Mouse (Mus musculus) MEL (cell line): ENCODE results near the gene Fasn. TPM values are rescaled to one million over a fixed set of nuclear protein-coding genes. Genes with fewer than 3 reads are reported as not detected.

ENCODE experiments used
- DNase-seq: peaks from one replicate; pipeline ENCODE4 v3.0.0; 2011; ENCODE audit warnings: low read depth, low spot score
- H3K27ac ChIP-seq: 2 replicates; pipeline ENCODE4 v1.5.1; 2012; ENCODE audit warnings: low read depth, mild to moderate bottlenecking, control low read depth, low read length, moderate library complexity; ENCODE audit not compliant: control insufficient read depth
- H3K27me3 ChIP-seq, 2 experiments: fragments of 150-350 bp in 1 of 2; sonication (generic) in 1 of 2; 2 replicates each; pipeline ENCODE4 v1.6.1; 2012; ENCODE audit warnings: low read length in 2 of 2, mild to moderate bottlenecking in 2 of 2, improper control_type of control experiment in 1 of 2, moderate library complexity in 1 of 2; ENCODE audit not compliant: insufficient read depth in 2 of 2, control insufficient read depth in 1 of 2
- H3K36me3 ChIP-seq, 2 experiments: 2 replicates each; pipeline ENCODE4 v1.6.1; 2012 to 2014; ENCODE audit warnings: low read length in 2 of 2, improper control_type of control experiment in 1 of 2, inconsistent platforms in 1 of 2, mild to moderate bottlenecking in 1 of 2; ENCODE audit not compliant: insufficient read depth in 2 of 2, control insufficient read depth in 1 of 2
- H3K4me1 ChIP-seq, 2 experiments: fragments of 150-350 bp in 1 of 2; sonication (generic) in 1 of 2; 2 replicates each; pipeline ENCODE4 v1.6.1; 2012; ENCODE audit warnings: low read length in 2 of 2, improper control_type of control experiment in 1 of 2, mild to moderate bottlenecking in 1 of 2; ENCODE audit not compliant: insufficient read depth in 2 of 2, control insufficient read depth in 1 of 2
- H3K4me3 ChIP-seq, 2 experiments: fragments of 150-350 bp in 1 of 2; sonication (generic) in 1 of 2; 2 replicates each; pipeline ENCODE4 v1.5.1; 2012; ENCODE audit warnings: low read depth in 2 of 2, low read length in 2 of 2, mild to moderate bottlenecking in 2 of 2, moderate library complexity in 2 of 2, control low read depth in 1 of 2, improper control_type of control experiment in 1 of 2; ENCODE audit not compliant: control insufficient read depth in 1 of 2, insufficient read depth in 1 of 2
- H3K79me2 ChIP-seq: 2 replicates; pipeline ENCODE4 v1.6.1; 2012; ENCODE audit warnings: mild to moderate bottlenecking, low read length, moderate library complexity; ENCODE audit not compliant: control insufficient read depth, poor library complexity, insufficient read depth
- H3K9ac ChIP-seq: 2 replicates; pipeline ENCODE4 v1.6.1; 2012; ENCODE audit warnings: low read depth, mild to moderate bottlenecking, control low read depth, low read length, moderate library complexity; ENCODE audit not compliant: control insufficient read depth, poor library complexity, severe bottlenecking
- H3K9me3 ChIP-seq: fragments of 150-350 bp; sonication (generic); replicated peaks from 2 replicates; pipeline ENCODE4 v1.6.1; 2012; ENCODE audit warnings: mild to moderate bottlenecking, low read length, improper control_type of control experiment, moderate library complexity; ENCODE audit not compliant: insufficient read depth
- BHLHE40 ChIP-seq: IDR thresholded peaks from 2 replicates; pipeline ENCODE4 v1.6.1; 2012; ENCODE audit warnings: low read depth, mild to moderate bottlenecking, inconsistent platforms, low read length, improper control_type of control experiment, borderline replicate concordance
- CHD1 ChIP-seq: IDR thresholded peaks from 2 replicates; pipeline ENCODE4 v1.6.1; 2012; ENCODE audit warnings: low read depth, mild to moderate bottlenecking, inconsistent platforms, low read length, improper control_type of control experiment
- CHD2 ChIP-seq: IDR thresholded peaks from 2 replicates; pipeline ENCODE4 v1.6.1; 2011; ENCODE audit warnings: low read length, improper control_type of control experiment
- CTCF ChIP-seq, 3 experiments: IDR thresholded peaks in 2 of 3; conservative IDR thresholded peaks in 1 of 3; 2 replicates each; pipeline ENCODE4 v1.5.1; 2011 to 2012; ENCODE audit warnings: low read length in 3 of 3, low read depth in 2 of 3, mild to moderate bottlenecking in 2 of 3, improper control_type of control experiment in 1 of 3, inconsistent platforms in 1 of 3, mixed read lengths in 1 of 3, moderate library complexity in 1 of 3; ENCODE audit not compliant: control insufficient read depth in 1 of 3, insufficient read depth in 1 of 3, poor library complexity in 1 of 3, severe bottlenecking in 1 of 3
- E2F4 ChIP-seq: IDR thresholded peaks from 2 replicates; pipeline ENCODE4 v1.6.1; 2011; ENCODE audit warnings: low read depth, low read length, improper control_type of control experiment, borderline replicate concordance
- ELF1 ChIP-seq: IDR thresholded peaks from 2 replicates; pipeline ENCODE4 v1.6.1; 2014; ENCODE audit warnings: low read depth, mild to moderate bottlenecking, inconsistent platforms, low read length, improper control_type of control experiment, moderate library complexity
- EP300 ChIP-seq, 2 experiments: IDR thresholded peaks; 2 replicates each; pipeline ENCODE4 v1.6.1; 2011; ENCODE audit warnings: improper control_type of control experiment in 2 of 2, low read length in 2 of 2, low read depth in 1 of 2, mild to moderate bottlenecking in 1 of 2
- ETS1 ChIP-seq: IDR thresholded peaks from 2 replicates; pipeline ENCODE4 v1.6.1; 2012; ENCODE audit warnings: low read depth, mild to moderate bottlenecking, inconsistent platforms, low read length, improper control_type of control experiment, moderate library complexity
- GABPA ChIP-seq: IDR thresholded peaks from 2 replicates; pipeline ENCODE4 v1.6.1; 2012; ENCODE audit warnings: low read depth, mild to moderate bottlenecking, inconsistent platforms, low read length, improper control_type of control experiment, moderate library complexity
- GATA1 ChIP-seq: IDR thresholded peaks from 2 replicates; pipeline ENCODE4 v1.6.1; 2011; ENCODE audit warnings: low read depth, low read length, improper control_type of control experiment
- HCFC1 ChIP-seq: IDR thresholded peaks from 2 replicates; pipeline ENCODE4 v1.6.1; 2012; ENCODE audit warnings: low read depth, mild to moderate bottlenecking, inconsistent platforms, low read length, improper control_type of control experiment, moderate library complexity
- JUND ChIP-seq: IDR thresholded peaks from 2 replicates; pipeline ENCODE4 v1.6.1; 2011; ENCODE audit warnings: low read depth, mild to moderate bottlenecking, improper control_type of control experiment, low read length
- KAT2A ChIP-seq: conservative IDR thresholded peaks from 2 replicates; pipeline ENCODE4 v1.6.1; 2012; ENCODE audit warnings: low read depth, low read length, improper control_type of control experiment, inconsistent platforms
- MAFK ChIP-seq: IDR thresholded peaks from 2 replicates; pipeline ENCODE4 v1.6.1; 2011; ENCODE audit warnings: low read depth, mild to moderate bottlenecking, low read length, improper control_type of control experiment, borderline replicate concordance
- MAX ChIP-seq: IDR thresholded peaks from 2 replicates; pipeline ENCODE4 v1.6.1; 2011; ENCODE audit warnings: low read length, improper control_type of control experiment
- MAZ ChIP-seq: IDR thresholded peaks from 2 replicates; pipeline ENCODE4 v1.6.1; 2012; ENCODE audit warnings: low read depth, mild to moderate bottlenecking, inconsistent platforms, low read length, improper control_type of control experiment
- MEF2A ChIP-seq: IDR thresholded peaks from 2 replicates; pipeline ENCODE4 v1.6.1; 2014; ENCODE audit warnings: low read depth, mild to moderate bottlenecking, inconsistent platforms, low read length, improper control_type of control experiment; ENCODE audit not compliant: poor library complexity, insufficient replicate concordance, severe bottlenecking; ENCODE audit errors: extremely low read depth
- MXI1 ChIP-seq: IDR thresholded peaks from 2 replicates; pipeline ENCODE4 v1.6.1; 2011; ENCODE audit warnings: mild to moderate bottlenecking, low read depth, low read length, improper control_type of control experiment
- MYB ChIP-seq: IDR thresholded peaks from 2 replicates; pipeline ENCODE4 v1.6.1; 2011; ENCODE audit warnings: mild to moderate bottlenecking, low read depth, low read length, improper control_type of control experiment
- MYC ChIP-seq: IDR thresholded peaks from 2 replicates; pipeline ENCODE4 v1.6.1; 2011; ENCODE audit warnings: low read depth, mild to moderate bottlenecking, low read length, improper control_type of control experiment, moderate library complexity
- NELFE ChIP-seq: IDR thresholded peaks from 2 replicates; pipeline ENCODE4 v1.6.1; 2011; ENCODE audit warnings: low read depth, low read length, improper control_type of control experiment
- NRF1 ChIP-seq: IDR thresholded peaks from 2 replicates; pipeline ENCODE4 v1.6.1; 2014; ENCODE audit warnings: low read depth, mild to moderate bottlenecking, inconsistent platforms, low read length, improper control_type of control experiment, moderate library complexity; ENCODE audit not compliant: poor library complexity, insufficient read depth, severe bottlenecking
- POLR2A ChIP-seq, 2 experiments: IDR thresholded peaks; 2 replicates each; pipeline ENCODE4 v1.6.1; 2011 to 2012; ENCODE audit warnings: low read length in 2 of 2, mild to moderate bottlenecking in 2 of 2, control low read depth in 1 of 2, improper control_type of control experiment in 1 of 2, low read depth in 1 of 2, moderate library complexity in 1 of 2; ENCODE audit not compliant: control insufficient read depth in 1 of 2, insufficient read depth in 1 of 2, poor library complexity in 1 of 2
- POLR2AphosphoS5 ChIP-seq: IDR thresholded peaks from 2 replicates; pipeline ENCODE4 v1.6.1; 2012; ENCODE audit warnings: low read depth, borderline replicate concordance, mild to moderate bottlenecking, inconsistent platforms, low read length, moderate library complexity, mixed read lengths
- RAD21 ChIP-seq: IDR thresholded peaks from 2 replicates; pipeline ENCODE4 v1.6.1; 2011; ENCODE audit warnings: mild to moderate bottlenecking, low read depth, low read length, improper control_type of control experiment
- RCOR1 ChIP-seq: IDR thresholded peaks from 2 replicates; pipeline ENCODE4 v1.6.1; 2012; ENCODE audit warnings: low read depth, mild to moderate bottlenecking, inconsistent platforms, low read length, improper control_type of control experiment
- SIN3A ChIP-seq: IDR thresholded peaks from 2 replicates; pipeline ENCODE4 v1.6.1; 2012; ENCODE audit warnings: low read length, improper control_type of control experiment, inconsistent platforms
- TAL1 ChIP-seq: IDR thresholded peaks from 2 replicates; pipeline ENCODE4 v1.6.1; 2012; ENCODE audit warnings: mild to moderate bottlenecking, inconsistent platforms, low read length, moderate library complexity, mixed read lengths
- TBP ChIP-seq: IDR thresholded peaks from 2 replicates; pipeline ENCODE4 v1.8.0; 2011; ENCODE audit warnings: low read depth, low read length, improper control_type of control experiment
- TCF12 ChIP-seq: IDR thresholded peaks from 2 replicates; pipeline ENCODE4 v1.6.1; 2014; ENCODE audit warnings: low read depth, mild to moderate bottlenecking, inconsistent platforms, low read length, improper control_type of control experiment, moderate library complexity
- USF1 ChIP-seq: IDR thresholded peaks from 2 replicates; pipeline ENCODE4 v1.6.1; 2014; ENCODE audit warnings: low read depth, mild to moderate bottlenecking, inconsistent platforms, low read length, improper control_type of control experiment, moderate library complexity
- USF2 ChIP-seq, 2 experiments: IDR thresholded peaks; 2 replicates each; pipeline ENCODE4 v1.6.1; 2011 to 2012; ENCODE audit warnings: improper control_type of control experiment in 2 of 2, low read length in 2 of 2, borderline replicate concordance in 1 of 2, inconsistent platforms in 1 of 2, low read depth in 1 of 2, mild to moderate bottlenecking in 1 of 2; ENCODE audit not compliant: insufficient read depth in 1 of 2
- ZKSCAN1 ChIP-seq: IDR thresholded peaks from 2 replicates; pipeline ENCODE4 v1.6.1; 2012; ENCODE audit warnings: low read depth, mild to moderate bottlenecking, inconsistent platforms, low read length, improper control_type of control experiment, moderate library complexity
- ZMIZ1 ChIP-seq: IDR thresholded peaks from 2 replicates; pipeline ENCODE4 v1.6.1; 2012; ENCODE audit warnings: low read depth, mild to moderate bottlenecking, inconsistent platforms, low read length, improper control_type of control experiment, moderate library complexity
- polyA plus RNA-seq, 2 experiments: library from polyadenylated mRNA; stranded (reverse) in 1 of 2; unstranded in 1 of 2; fragments of >175 nt in 1 of 2; fragments of >200 nt in 1 of 2; gene quantifications; 2 replicates each; pipeline versions ENCODE4 v1.2.1 to v1.2.4; 2012; ENCODE audit warnings: low replicate concordance in 2 of 2, low read depth in 1 of 2; ENCODE audit not compliant: insufficient read length in 2 of 2, insufficient read depth in 1 of 2, missing spikeins in 1 of 2
- total RNA-seq: library from RNA; depleted of rRNA; stranded (reverse); fragments of 300-350 nt; gene quantifications from 2 replicates; pipeline ENCODE4 v1.2.3, GENCODE M21; 2012

Gene Fasn
- total and polyA plus RNA-seq, 3 experiments, result 256 to 342 (median 313) TPM

DNA sequence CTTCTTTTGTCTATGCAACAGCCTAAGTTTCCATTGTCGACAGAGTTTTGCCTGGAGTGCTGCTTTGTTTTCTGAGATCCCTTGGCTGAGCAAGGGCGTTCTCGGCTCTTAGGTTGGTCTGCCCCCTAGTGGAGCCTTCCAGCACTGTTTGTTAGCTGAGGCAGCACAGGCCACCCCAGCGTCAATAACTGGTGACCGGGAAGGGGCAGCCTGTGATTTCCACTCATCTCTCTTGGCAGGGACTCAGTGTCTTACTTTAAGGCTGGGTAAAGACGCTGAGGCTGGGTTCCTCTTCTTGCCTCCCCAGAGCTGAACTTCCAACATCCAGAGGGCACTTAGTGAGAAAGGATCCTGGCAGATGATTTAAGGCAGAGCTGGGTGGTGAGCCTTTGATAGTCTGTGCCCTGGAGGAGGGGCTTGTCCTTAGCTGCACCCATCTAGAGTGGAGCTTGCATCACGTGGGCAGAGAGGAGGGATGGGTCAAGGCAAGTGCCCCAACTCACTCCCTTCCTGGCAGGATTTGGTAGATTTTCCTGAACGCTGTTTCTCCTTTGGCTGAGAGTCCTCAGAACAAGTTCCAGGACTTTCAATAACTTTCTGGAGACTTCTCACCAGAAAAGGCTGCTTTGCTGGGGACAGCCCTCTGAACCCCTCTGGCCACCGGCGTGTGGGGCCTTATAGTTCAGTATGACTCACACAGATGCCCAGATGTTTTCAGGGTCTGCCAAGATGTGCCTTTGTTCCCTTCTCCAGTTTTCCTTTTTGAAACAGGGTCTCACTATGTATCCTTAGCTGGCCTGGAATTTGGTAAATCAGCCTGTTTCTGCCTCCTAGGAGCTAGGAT lies 24.1 kb downstream of the Fasn start:
- DNase-seq, result peak; percentile 96
- H3K79me2 ChIP-seq, result peaks cover 9% of the 10 kb centered on the region
- no peaks in the 10 kb centered on the region for H3K27me3 ChIP-seq
- peak overlapping the region; percentile 35 to 41 for H3K4me3 ChIP-seq
- H3K36me3 ChIP-seq, result peaks cover 0 to 12% of the 10 kb centered on the region in 2 experiments; a peak in 2 of 4 replicates
- peak overlapping the region; percentile 47 for H3K9ac ChIP-seq
- H3K4me1 ChIP-seq, result peaks cover 8 to 12% of the 10 kb centered on the region in 2 experiments
- H3K27ac ChIP-seq, result no peak overlapping the region
- no peaks in the 10 kb centered on the region for H3K9me3 ChIP-seq
- peak in 1 of 2 experiments; percentile 49; a peak in 2 of 4 replicates for TF ChIP-seq POLR2A (IDR thresholded peaks at IDR 0.05; ENCODE audit: control insufficient read depth in 1 of 2, insufficient read depth in 1 of 2, low read depth in 1 of 2, low read length in 2 of 2, poor library complexity in 1 of 2)
- no peak for TF ChIP-seq E2F4
- TF ChIP-seq SIN3A, result peak; percentile 82
- TF ChIP-seq CHD2, result no peak
- no peak for TF ChIP-seq TCF12
- TF ChIP-seq EP300 (IDR thresholded peaks at IDR 0.05; ENCODE audit: low read depth in 1 of 2, low read length in 2 of 2), result no peak
- no peak for TF ChIP-seq CHD1
- no peak for TF ChIP-seq KAT2A
- no peak for TF ChIP-seq TAL1
- 0 out of 2 replicates have a peak, but pooled peaks have one; percentile 8 for TF ChIP-seq NRF1
- no peak for TF ChIP-seq GATA1
- peak; percentile 87 to 97 (median 96) for TF ChIP-seq CTCF (IDR thresholded peaks at IDR 0.05 in 2 of 3, conservative IDR thresholded peaks at IDR 0.05 in 1 of 3; ENCODE audit: control insufficient read depth in 1 of 3, insufficient read depth in 1 of 3, low read depth in 2 of 3, low read length in 3 of 3, poor library complexity in 1 of 3, severe bottlenecking in 1 of 3)
- TF ChIP-seq RCOR1, result peak; percentile 45
- peak; percentile 72 for TF ChIP-seq HCFC1
- no peak for TF ChIP-seq JUND
- TF ChIP-seq MAFK, result 0 out of 2 replicates have a peak, but pooled peaks have one; percentile 23
- TF ChIP-seq MXI1, result peak; percentile 73
- TF ChIP-seq GABPA, result no peak; the same call in 1 of the 2 replicates
- TF ChIP-seq MYB, result no peak
- TF ChIP-seq POLR2AphosphoS5, result no peak
- peak; percentile 18; the same call in 1 of the 2 replicates for TF ChIP-seq BHLHE40
- peak; percentile 42; the same call in 1 of the 2 replicates for TF ChIP-seq ELF1
- peak; percentile 96 for TF ChIP-seq USF1
- 0 out of 2 replicates have a peak, but pooled peaks have one; percentile 34 for TF ChIP-seq MYC
- TF ChIP-seq ETS1, result peak; percentile 37; the same call in 1 of the 2 replicates
- 0 out of 2 replicates have a peak, but pooled peaks have one; percentile 30 for TF ChIP-seq NELFE
- peak; percentile 79 for TF ChIP-seq MAX
- TF ChIP-seq USF2 (IDR thresholded peaks at IDR 0.05; ENCODE audit: borderline replicate concordance in 1 of 2, insufficient read depth in 1 of 2, low read depth in 1 of 2, low read length in 2 of 2), result peak; percentile 56 to 85; a peak in 3 of 4 replicates
- no peak for TF ChIP-seq MEF2A
- peak; percentile 88 for TF ChIP-seq RAD21
- 0 out of 2 replicates have a peak, but pooled peaks have one; percentile 45 for TF ChIP-seq ZMIZ1
- no peak; the same call in 1 of the 2 replicates for TF ChIP-seq ZKSCAN1
- TF ChIP-seq TBP, result no peak
- TF ChIP-seq MAZ, result peak; percentile 56; the same call in 1 of the 2 replicates
